Mouse (Mus musculus) embryo, embryonic 10.5 days (tissue): ENCODE data around the gene Atp6v0d1.
"Not testable (repeated sequence)": the region's sequence is repeated elsewhere in the genome, so short reads cannot be mapped to it uniquely, and the experiment has no call there.

ENCODE experiments used
- DNase-seq: peaks from one replicate; pipeline ENCODE4 v3.0.0-alpha.2; 2015; ENCODE audit warnings: low spot score

The Atp6v0d1 gene

GRCm38 (mm10) chr8:105565952-105566702 is at the start of gene Atp6v0d1:
Atp6v0d1 (minus strand) TSS chr8:105566047.
- DNase-seq, result peak; percentile 100

GRCm38 (mm10) chr8:105613830-105614511 is 48.1 kb upstream of the Atp6v0d1 start:
- peak; percentile 46 for DNase-seq

- peak; percentile 18 for DNase-seq
Measured at GRCm38 (mm10) chr8:105613037-105613436, 47.2 kb upstream of the Atp6v0d1 start.

- DNase-seq, result no peak
Measured at GRCm38 (mm10) chr8:105611836-105612235, 46.0 kb upstream of the Atp6v0d1 start.

- DNase-seq, result no peak
Measured at GRCm38 (mm10) chr8:105609771-105610170, 43.9 kb upstream of the Atp6v0d1 start.

- no peak for DNase-seq
Measured at GRCm38 (mm10) chr8:105609355-105609754, 43.5 kb upstream of the Atp6v0d1 start.

- DNase-seq, result peak; percentile 72
Measured at GRCm38 (mm10) chr8:105607684-105608083, 41.8 kb upstream of the Atp6v0d1 start.

- no peak for DNase-seq
Measured at GRCm38 (mm10) chr8:105607062-105607461, 41.2 kb upstream of the Atp6v0d1 start.

GRCm38 (mm10) chr8:105606189-105607023 is 40.6 kb upstream of the Atp6v0d1 start:
- peak; percentile 95 for DNase-seq

GRCm38 (mm10) chr8:105605491-105606188 is 39.8 kb upstream of the Atp6v0d1 start:
- peak; percentile 43 for DNase-seq

GRCm38 (mm10) chr8:105604804-105605381 is 39.0 kb upstream of the Atp6v0d1 start, which contains the start of gene Ripor1:
Ripor1 (plus strand) TSS chr8:105605255.
- peak; percentile 87 for DNase-seq

GRCm38 (mm10) chr8:105602540-105602939 is 36.7 kb upstream of the Atp6v0d1 start:
- not testable (repeated sequence) for DNase-seq

GRCm38 (mm10) chr8:105601301-105601700 is 35.5 kb upstream of the Atp6v0d1 start:
- no peak for DNase-seq

GRCm38 (mm10) chr8:105598777-105599176 is 32.9 kb upstream of the Atp6v0d1 start:
- DNase-seq, result no peak

- peak; percentile 82 for DNase-seq
Measured at GRCm38 (mm10) chr8:105596362-105597034, 30.7 kb upstream of the Atp6v0d1 start.

- DNase-seq, result no peak
Measured at GRCm38 (mm10) chr8:105594451-105595242, 28.8 kb upstream of the Atp6v0d1 start.

- peak; percentile 69 for DNase-seq
Measured at GRCm38 (mm10) chr8:105593859-105594258, 28.0 kb upstream of the Atp6v0d1 start.

- no peak for DNase-seq
Measured at GRCm38 (mm10) chr8:105592431-105592830, 26.6 kb upstream of the Atp6v0d1 start.

GRCm38 (mm10) chr8:105579719-105580118 is 13.9 kb upstream of the Atp6v0d1 start:
- no peak for DNase-seq

GRCm38 (mm10) chr8:105575538-105575937 is 9.7 kb upstream of the Atp6v0d1 start:
- no peak for DNase-seq
